Mouse (Mus musculus) lung, adult 2 months (tissue): ENCODE data around the gene Snw1.

Source experiments
- CTCF ChIP-seq: fragments of 200-500 bp; IDR thresholded peaks from 2 replicates; pipeline ENCODE4 v1.5.1; 2011; ENCODE audit warnings: mild to moderate bottlenecking, low read length, control low read depth; ENCODE audit not compliant: insufficient read depth
- POLR2A ChIP-seq: fragments of 200-500 bp; IDR thresholded peaks from 2 replicates; pipeline ENCODE4 v1.6.1; 2011; ENCODE audit warnings: low read depth, mild to moderate bottlenecking, control low read depth, low read length, borderline replicate concordance; ENCODE audit errors: extremely low read depth

DNA sequence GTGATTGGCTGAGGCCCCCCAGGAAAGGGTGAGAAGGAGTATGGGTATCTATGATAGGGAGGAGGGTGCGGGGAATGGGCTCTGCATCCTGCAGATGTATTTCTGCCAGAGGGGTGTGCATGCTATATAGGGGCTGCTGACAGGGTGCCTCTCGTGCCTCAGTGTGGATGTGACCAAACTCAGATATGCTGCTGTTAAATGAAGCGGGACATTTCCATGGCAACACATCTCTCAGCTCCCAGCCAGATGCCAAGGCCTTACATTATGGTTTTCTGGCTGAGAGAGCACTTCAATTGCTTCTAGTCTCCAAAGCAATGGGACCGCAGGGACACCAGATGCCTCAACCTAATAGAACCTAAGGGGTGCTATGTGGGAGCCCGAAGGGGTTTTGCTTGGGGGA, 53.2 kb downstream of the Snw1 start:
- TF ChIP-seq CTCF (no peak), POLR2A (no peak)
